Mouse (Mus musculus): ENCODE data around the gene Pla2g6.

GRCm38 (mm10) chr15:79268521-79268920, 59.7 kb downstream of the Pla2g6 start:
- TF ChIP-seq CTCF (IDR thresholded peaks at IDR 0.05; ENCODE audit: low read depth): no peak
- no peak for TF ChIP-seq EP300 (IDR thresholded peaks at IDR 0.05; ENCODE audit: low read depth)
